Mouse (Mus musculus) hindbrain, embryonic 13.5 days (tissue): ENCODE results near the gene Axin2. TPM values are rescaled to one million over a fixed set of nuclear protein-coding genes. Genes with fewer than 3 reads are reported as not detected.

Source experiments
- ATAC-seq: fragments of 200-750 bp; cut with Nextera tagmentation; 2 replicates; pipeline ENCODE4 v1.8.0; 2017; ENCODE audit warnings: moderate TSS enrichment; ENCODE audit not compliant: low FRiP score
- H3K27ac ChIP-seq: fragments of 300-500 bp; sonication (generic); 2 replicates; pipeline ENCODE4 v1.5.1; 2015; ENCODE audit warnings: inconsistent platforms, mild to moderate bottlenecking, moderate library complexity
- H3K27me3 ChIP-seq: fragments of 300-500 bp; sonication (generic); 2 replicates; pipeline ENCODE4 v1.6.1; 2015; ENCODE audit warnings: mild to moderate bottlenecking, inconsistent platforms
- H3K36me3 ChIP-seq: fragments of 300-500 bp; sonication (generic); 2 replicates; pipeline ENCODE4 v1.6.1; 2015; ENCODE audit warnings: mild to moderate bottlenecking, inconsistent platforms
- H3K4me1 ChIP-seq: fragments of 300-500 bp; sonication (generic); replicated peaks from 2 replicates; pipeline ENCODE4 v1.6.1; 2015; ENCODE audit warnings: inconsistent platforms
- H3K4me2 ChIP-seq: fragments of 300-500 bp; sonication (generic); 2 replicates; pipeline ENCODE4 v1.6.1; 2015; ENCODE audit warnings: inconsistent platforms, mild to moderate bottlenecking, moderate library complexity
- H3K4me3 ChIP-seq: fragments of 300-500 bp; sonication (generic); 2 replicates; pipeline ENCODE4 v1.5.1; 2015; ENCODE audit warnings: mild to moderate bottlenecking, inconsistent platforms
- H3K9ac ChIP-seq: fragments of 300-500 bp; sonication (generic); 2 replicates; pipeline ENCODE4 v1.6.1; 2015; ENCODE audit warnings: mild to moderate bottlenecking, inconsistent platforms
- H3K9me3 ChIP-seq: fragments of 300-500 bp; sonication (generic); 2 replicates; pipeline ENCODE4 v1.6.1; 2016; ENCODE audit warnings: inconsistent platforms
- WGBS: fragments of 180-500 bp; shearing (Covaris S2); methylation state at CpG from one replicate; pipeline ENCODE4 v1.1.7; 2015; 5-methylcytosine and 5-hydroxymethylcytosine counted together
- polyA plus RNA-seq: library from polyadenylated mRNA; unstranded; fragments of >200 nt; fragmentation: Nextera tagmentation; extraction: Ambion mirVana; gene quantifications from 2 replicates; pipeline ENCODE4 v1.2.1, GENCODE M21; 2015

Axin2 gene
- polyA plus RNA-seq, 1 experiment from 2014 or later, result 13.8 TPM

DNA sequence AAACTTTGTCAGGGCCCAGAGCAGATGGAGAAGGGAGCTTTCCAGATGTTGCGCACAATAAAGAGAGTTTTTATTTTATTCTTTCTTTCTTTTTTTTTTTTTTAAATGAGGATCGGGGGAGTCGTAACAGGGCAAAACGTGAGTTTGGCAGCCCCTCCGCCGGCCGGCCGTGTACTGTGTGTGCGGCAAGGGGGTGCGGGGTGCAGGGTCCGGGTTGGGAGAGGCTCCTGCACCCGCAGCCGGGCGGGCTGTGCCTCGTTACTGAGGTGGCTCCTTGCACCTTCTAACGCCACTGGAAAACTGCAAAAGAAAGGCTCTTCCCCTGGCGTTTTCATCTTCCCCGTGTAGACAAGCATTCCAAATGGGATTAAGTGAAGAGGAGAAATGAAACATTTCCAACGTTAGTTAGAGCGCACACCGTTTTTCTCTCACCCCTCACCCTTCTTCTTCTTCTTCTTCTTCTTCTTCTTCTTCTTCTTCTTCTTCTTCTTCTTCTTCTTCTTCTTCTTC, 28.2 kb upstream of the Axin2 start:
- Histone ChIP-seq H3K27me3 (peaks cover 8% of the 10 kb centered on the region; the same call in 1 of the 2 replicates), H3K9ac (peak overlapping the region; percentile 59), H3K4me1 (peaks cover 38% of the 10 kb centered on the region), H3K36me3 (no peaks in the 10 kb centered on the region), H3K27ac (peak overlapping the region; percentile 64; the same call in 1 of the 2 replicates), H3K4me3 (peak overlapping the region; percentile 20), H3K4me2 (peak overlapping the region; percentile 58), H3K9me3 (no peaks in the 10 kb centered on the region)
- no peak for ATAC-seq
- 3% methylated on average over 21 of the region's 21 CpGs for WGBS

DNA sequence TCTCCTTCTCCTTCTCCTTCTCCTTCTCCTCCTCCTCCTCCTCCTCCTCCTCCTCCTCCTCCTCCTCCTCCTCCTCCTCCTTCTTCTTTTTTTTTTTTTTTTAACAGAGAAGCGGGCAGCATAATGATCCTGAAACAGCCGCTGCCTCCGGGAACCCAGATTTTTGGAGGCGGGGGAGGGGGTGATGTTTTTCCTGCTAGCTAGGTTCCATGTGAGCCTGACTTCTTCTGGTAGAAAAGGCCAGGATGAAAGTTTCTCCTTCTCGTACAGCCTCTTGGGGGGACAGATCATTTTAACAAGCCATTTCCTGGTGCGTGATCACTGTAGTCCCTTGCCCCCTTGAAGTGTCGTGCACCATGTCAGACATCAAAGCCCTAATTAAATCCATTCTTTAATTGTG, 27.7 kb upstream of the Axin2 start:
- Histone ChIP-seq H3K9ac (no peak overlapping the region), H3K4me2 (no peak overlapping the region), H3K27me3 (peaks cover 8% of the 10 kb centered on the region; the same call in 1 of the 2 replicates), H3K4me1 (peaks cover 38% of the 10 kb centered on the region), H3K4me3 (no peak overlapping the region), H3K9me3 (no peaks in the 10 kb centered on the region), H3K36me3 (no peaks in the 10 kb centered on the region), H3K27ac (no peak overlapping the region)
- WGBS, result 9% methylated on average over 6 of the region's 7 CpGs
- no peak for ATAC-seq

- Histone ChIP-seq H3K9me3 (no peaks in the 10 kb centered on the region), H3K4me3 (no peak overlapping the region), H3K27ac (no peak overlapping the region), H3K4me1 (peaks cover 38% of the 10 kb centered on the region), H3K36me3 (no peaks in the 10 kb centered on the region), H3K9ac (no peak overlapping the region), H3K27me3 (peaks cover 8% of the 10 kb centered on the region; the same call in 1 of the 2 replicates), H3K4me2 (no peak overlapping the region)
- WGBS, result 55% methylated on average over 12 of the region's 12 CpGs
- ATAC-seq, result no peak
These were observed 26.8 kb upstream of the Axin2 start for GRCm38 (mm10) chr11:108893232-108893790.

GRCm38 (mm10) chr11:108893855-108894510, 26.2 kb upstream of the Axin2 start:
- H3K27me3 ChIP-seq, result peaks cover 8% of the 10 kb centered on the region; the same call in 1 of the 2 replicates
- no peak overlapping the region for H3K4me2 ChIP-seq
- H3K9me3 ChIP-seq, result no peaks in the 10 kb centered on the region
- H3K4me1 ChIP-seq, result peaks cover 38% of the 10 kb centered on the region
- WGBS, result 28% methylated on average over 10 of the region's 10 CpGs
- H3K9ac ChIP-seq, result no peak overlapping the region
- no peak for ATAC-seq
- no peak overlapping the region for H3K4me3 ChIP-seq
- H3K27ac ChIP-seq, result no peak overlapping the region
- no peaks in the 10 kb centered on the region for H3K36me3 ChIP-seq

GRCm38 (mm10) chr11:108897034-108897433, 23.1 kb upstream of the Axin2 start:
- H3K4me2 ChIP-seq, result no peak overlapping the region
- 92% methylated on average over 4 of the region's 4 CpGs for WGBS
- peaks cover 14% of the 10 kb centered on the region for H3K4me1 ChIP-seq
- H3K27me3 ChIP-seq, result peaks cover 8% of the 10 kb centered on the region; the same call in 1 of the 2 replicates
- ATAC-seq, result no peak
- no peak overlapping the region for H3K9ac ChIP-seq
- H3K4me3 ChIP-seq, result no peak overlapping the region
- no peak overlapping the region for H3K27ac ChIP-seq
- no peaks in the 10 kb centered on the region for H3K36me3 ChIP-seq
- no peaks in the 10 kb centered on the region for H3K9me3 ChIP-seq

GRCm38 (mm10) chr11:108898063-108898462, 22.1 kb upstream of the Axin2 start:
- peaks cover 13% of the 10 kb centered on the region for H3K4me1 ChIP-seq
- H3K4me2 ChIP-seq, result no peak overlapping the region
- 82% methylated on average over 9 of the region's 9 CpGs for WGBS
- no peak overlapping the region for H3K9ac ChIP-seq
- no peak for ATAC-seq
- H3K4me3 ChIP-seq, result no peak overlapping the region
- peaks cover 6% of the 10 kb centered on the region; the same call in 1 of the 2 replicates for H3K27me3 ChIP-seq
- no peaks in the 10 kb centered on the region for H3K9me3 ChIP-seq
- H3K36me3 ChIP-seq, result no peaks in the 10 kb centered on the region
- H3K27ac ChIP-seq, result no peak overlapping the region

- Histone ChIP-seq H3K27me3 (0 out of 2 replicates have a peak, but pooled peaks cover 2% of the 10 kb centered on the region), H3K4me1 (peaks cover 9% of the 10 kb centered on the region), H3K9ac (no peak overlapping the region), H3K9me3 (no peaks in the 10 kb centered on the region), H3K4me2 (no peak overlapping the region), H3K4me3 (no peak overlapping the region), H3K27ac (no peak overlapping the region), H3K36me3 (no peaks in the 10 kb centered on the region)
- no peak for ATAC-seq
- WGBS, result 85% methylated on average over 6 of the region's 6 CpGs
These were observed 21.7 kb upstream of the Axin2 start for GRCm38 (mm10) chr11:108898483-108898882.

GRCm38 (mm10) chr11:108900718-108901488, 19.2 kb upstream of the Axin2 start:
- H3K27me3 ChIP-seq, result no peaks in the 10 kb centered on the region
- no peak overlapping the region for H3K27ac ChIP-seq
- no peak overlapping the region for H3K4me2 ChIP-seq
- no peaks in the 10 kb centered on the region for H3K36me3 ChIP-seq
- H3K9ac ChIP-seq, result no peak overlapping the region
- 86% methylated on average over 9 of the region's 10 CpGs for WGBS
- no peaks in the 10 kb centered on the region; the same call in 1 of the 2 replicates for H3K4me1 ChIP-seq
- no peaks in the 10 kb centered on the region for H3K9me3 ChIP-seq
- H3K4me3 ChIP-seq, result no peak overlapping the region
- no peak for ATAC-seq

DNA sequence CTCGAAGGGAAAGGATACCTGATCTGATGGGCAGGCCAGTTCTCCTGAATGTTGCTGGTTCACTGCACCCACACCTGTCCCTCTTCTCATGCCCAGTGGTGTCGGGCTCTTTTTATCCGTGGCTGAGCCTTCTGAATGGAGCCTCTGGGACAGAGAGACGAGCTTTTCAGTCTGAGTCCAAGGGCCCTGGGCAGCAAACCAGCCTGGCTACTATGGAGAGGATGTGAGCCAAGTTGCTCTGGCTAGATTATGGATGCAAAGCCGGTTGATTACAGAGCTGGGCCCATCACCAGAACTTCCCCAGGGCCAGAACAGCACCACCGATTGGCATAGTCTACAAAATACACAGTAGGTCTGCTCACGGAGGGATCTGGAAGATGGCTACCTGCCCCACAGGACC, 18.5 kb upstream of the Axin2 start:
- Histone ChIP-seq H3K4me1 (no peaks in the 10 kb centered on the region; the same call in 1 of the 2 replicates), H3K36me3 (no peaks in the 10 kb centered on the region), H3K9ac (no peak overlapping the region), H3K27me3 (no peaks in the 10 kb centered on the region), H3K4me3 (no peak overlapping the region), H3K9me3 (no peaks in the 10 kb centered on the region), H3K27ac (no peak overlapping the region), H3K4me2 (no peak overlapping the region)
- ATAC-seq, result no peak
- WGBS, result 76% methylated on average over 7 of the region's 7 CpGs

DNA sequence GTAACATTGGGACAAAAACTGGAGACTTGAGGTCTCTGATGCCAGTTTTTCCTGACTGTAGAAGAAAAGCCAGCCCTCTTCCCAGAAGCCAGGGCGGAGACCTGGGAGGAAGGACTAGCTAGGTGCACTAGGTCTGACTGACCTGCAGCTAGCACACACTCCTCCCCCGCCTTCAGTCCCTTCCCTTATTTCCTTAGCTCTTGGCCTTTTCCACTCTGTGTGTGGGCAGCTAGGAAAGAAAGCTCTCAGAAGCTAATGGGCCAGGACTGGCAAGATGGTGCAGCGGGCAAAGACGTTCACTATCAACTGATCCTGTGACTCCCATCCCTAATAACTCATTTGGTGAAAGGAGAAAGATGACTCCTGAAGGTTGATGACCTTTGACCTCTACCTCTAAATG, 17.8 kb upstream of the Axin2 start:
- 88% methylated on average over 4 of the region's 4 CpGs for WGBS
- no peaks in the 10 kb centered on the region for H3K36me3 ChIP-seq
- H3K9ac ChIP-seq, result no peak overlapping the region
- H3K27ac ChIP-seq, result no peak overlapping the region
- no peaks in the 10 kb centered on the region for H3K27me3 ChIP-seq
- no peak overlapping the region for H3K4me2 ChIP-seq
- H3K9me3 ChIP-seq, result no peaks in the 10 kb centered on the region
- no peaks in the 10 kb centered on the region; the same call in 1 of the 2 replicates for H3K4me1 ChIP-seq
- ATAC-seq, result no peak
- H3K4me3 ChIP-seq, result no peak overlapping the region

DNA sequence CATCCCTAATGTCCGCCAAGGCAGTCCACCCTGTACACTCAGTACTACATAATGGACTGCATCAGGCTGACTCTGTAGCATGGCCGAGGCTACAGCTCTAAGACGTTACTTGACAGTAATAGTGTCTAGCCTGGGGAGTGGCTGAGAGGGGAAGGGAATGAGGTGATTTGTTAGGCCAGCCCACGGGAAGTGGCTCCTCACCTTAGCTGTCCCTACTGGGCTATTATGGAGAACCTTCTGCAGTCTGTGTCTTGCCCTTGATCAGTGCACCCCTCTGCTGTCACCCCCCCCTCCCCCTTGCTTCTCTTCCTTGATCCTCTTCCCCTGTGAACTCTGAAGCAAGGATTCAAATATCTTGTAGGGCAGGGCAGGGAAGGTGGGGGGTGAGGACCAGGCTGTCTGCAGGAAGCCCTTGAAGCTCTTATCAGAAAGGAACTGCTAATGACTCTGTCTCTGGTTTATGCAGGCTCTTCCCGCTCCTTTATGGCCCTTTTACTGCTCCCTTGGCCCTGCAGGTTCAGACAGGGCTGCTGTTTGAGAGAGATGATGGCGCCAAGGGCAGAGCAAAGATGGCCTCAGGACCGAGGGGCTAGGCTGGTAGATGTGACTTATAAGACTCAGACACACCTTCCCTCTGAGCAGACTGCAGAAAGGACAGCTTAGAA, 13.4 kb upstream of the Axin2 start:
- WGBS, result 70% methylated on average over 7 of the region's 7 CpGs
- Histone ChIP-seq H3K4me2 (no peak overlapping the region), H3K9ac (no peak overlapping the region), H3K27ac (no peak overlapping the region), H3K4me1 (peaks cover 13% of the 10 kb centered on the region), H3K27me3 (peaks cover 31% of the 10 kb centered on the region), H3K36me3 (no peaks in the 10 kb centered on the region), H3K4me3 (no peak overlapping the region), H3K9me3 (no peaks in the 10 kb centered on the region)
- ATAC-seq, result no peak
